Mouse (Mus musculus): Measurements from ENCODE around the gene Trim24.

Trim24 gene

DNA sequence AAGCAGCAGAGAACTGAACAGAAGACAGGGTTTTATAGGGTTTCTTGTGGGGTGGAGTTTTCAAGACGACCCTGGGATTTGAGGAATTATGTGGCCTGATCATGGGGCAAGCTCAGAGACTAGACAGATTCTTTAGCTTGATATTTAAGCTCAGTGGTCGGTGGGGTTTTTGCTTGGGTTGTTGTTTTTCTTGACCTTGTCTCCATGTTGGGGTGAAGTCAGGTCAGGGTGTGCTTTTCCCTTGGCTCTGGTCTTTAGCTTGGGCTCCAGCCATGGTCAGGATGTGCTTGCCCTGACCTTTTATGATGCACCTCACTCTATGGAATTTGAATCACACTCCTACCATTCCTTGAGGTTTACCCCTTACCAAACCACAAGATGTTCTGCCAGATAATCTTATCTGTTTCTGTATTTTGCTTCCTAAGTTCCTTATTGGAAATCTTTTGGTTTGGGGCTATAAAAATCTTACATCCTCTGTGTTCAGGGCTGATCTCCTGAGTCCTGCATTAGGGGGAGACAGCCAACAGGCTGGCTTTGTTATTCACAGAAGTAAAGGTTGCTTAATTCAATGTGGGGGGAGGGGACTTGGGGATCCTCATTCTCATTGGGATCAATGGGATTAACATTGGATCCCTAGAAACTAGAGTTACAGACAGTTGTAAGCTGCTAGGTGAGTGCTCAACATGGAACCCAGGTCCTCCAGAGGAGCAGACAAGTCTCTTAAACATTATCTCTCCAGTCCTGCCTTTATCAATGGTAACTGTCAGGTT lies 6.5 kb upstream of the Trim24 start:
- DNase-seq (ENCODE audit: low spot score) = no peak

DNA sequence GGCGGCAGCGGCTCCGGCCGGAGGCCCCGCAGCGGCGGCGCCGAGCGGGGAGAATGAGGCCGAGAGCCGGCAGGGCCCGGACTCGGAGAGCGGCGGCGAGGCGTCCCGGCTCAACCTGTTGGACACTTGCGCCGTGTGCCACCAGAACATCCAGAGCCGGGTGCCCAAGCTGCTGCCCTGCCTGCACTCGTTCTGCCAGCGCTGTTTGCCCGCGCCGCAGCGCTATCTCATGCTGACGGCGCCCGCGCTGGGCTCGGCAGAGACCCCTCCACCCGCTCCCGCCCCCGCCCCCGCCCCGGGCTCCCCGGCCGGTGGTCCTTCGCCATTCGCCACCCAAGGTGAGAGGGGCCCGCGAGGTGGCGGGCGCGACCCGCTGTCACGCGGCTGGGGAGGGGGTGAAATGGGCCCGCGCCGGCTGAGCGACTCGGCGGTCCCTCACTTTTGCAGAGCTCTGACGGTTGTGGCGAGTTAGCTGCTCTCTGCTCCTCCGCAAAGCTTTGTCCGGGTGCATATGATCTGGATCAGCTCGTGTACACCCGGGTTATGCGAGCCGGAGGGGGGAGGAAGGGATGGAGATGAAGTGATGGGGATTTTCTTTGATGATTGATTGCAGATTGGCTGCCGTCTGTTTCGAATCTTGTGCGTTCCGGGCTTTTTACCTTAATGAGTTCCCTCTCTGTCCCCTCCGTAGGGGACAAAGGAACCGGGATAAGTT lies 683 bp downstream of the Trim24 start:
- peak; percentile 17 for DNase-seq (ENCODE audit: low spot score)

DNA sequence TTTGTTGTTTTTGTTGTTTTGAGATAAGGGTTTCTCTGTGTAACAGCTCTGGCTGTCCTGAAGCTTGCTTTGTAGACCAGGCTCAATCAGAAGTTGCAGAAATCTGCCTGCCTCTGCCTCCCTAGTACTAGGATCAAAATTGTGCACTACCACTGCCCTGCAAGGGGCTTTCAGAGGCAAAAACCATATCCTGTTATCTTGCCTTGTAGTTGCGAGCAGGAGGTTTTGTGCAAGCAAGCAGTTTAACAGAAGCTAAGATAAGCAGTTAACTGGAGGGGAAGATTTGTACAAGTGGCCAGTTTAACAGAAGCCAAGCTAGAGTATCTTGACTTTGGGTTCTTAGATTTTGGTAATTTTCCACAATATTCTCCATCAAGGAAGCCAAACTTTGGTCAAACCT lies 2.2 kb downstream of the Trim24 start:
- no peak for DNase-seq (ENCODE audit: low spot score)

DNA sequence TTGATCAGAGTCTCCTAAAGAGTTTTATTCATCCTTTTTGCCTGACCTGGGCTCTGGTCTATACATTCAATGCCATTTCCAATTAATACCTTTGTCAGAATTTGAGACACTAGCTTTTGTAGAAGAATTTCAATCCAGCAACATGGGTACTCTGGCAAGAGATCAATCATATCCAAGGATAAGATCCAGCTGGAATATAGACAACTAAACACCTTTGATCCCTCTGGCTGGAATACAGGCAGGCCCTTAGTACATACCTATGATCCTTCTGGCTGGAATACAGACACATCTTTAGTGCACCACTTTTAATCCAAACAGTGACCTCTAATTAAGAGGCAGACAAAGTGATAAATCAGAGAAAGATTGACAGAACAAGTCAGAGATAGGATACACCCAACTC lies 3.1 kb downstream of the Trim24 start:
- no peak for DNase-seq (ENCODE audit: low spot score)

DNA sequence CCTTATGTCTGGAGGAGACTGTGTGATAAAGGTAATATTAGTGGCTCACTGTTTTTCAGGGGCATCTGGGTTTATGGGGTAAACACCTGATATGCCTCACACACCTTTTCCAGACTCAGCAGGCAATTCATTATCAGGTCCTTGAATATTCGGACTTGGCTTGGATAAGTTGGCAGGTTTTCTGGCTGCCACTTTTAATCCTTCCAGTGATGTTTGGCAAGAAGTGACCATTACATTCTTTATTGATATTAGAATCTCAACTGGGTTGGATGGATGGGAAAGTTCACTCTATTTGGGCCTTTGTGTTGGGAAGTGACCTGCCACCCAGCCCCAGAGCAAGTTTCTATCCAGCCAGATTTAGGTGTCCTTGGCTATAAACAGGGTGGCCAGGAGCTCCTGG lies 7.6 kb downstream of the Trim24 start:
- DNase-seq (ENCODE audit: low spot score) = no peak

DNA sequence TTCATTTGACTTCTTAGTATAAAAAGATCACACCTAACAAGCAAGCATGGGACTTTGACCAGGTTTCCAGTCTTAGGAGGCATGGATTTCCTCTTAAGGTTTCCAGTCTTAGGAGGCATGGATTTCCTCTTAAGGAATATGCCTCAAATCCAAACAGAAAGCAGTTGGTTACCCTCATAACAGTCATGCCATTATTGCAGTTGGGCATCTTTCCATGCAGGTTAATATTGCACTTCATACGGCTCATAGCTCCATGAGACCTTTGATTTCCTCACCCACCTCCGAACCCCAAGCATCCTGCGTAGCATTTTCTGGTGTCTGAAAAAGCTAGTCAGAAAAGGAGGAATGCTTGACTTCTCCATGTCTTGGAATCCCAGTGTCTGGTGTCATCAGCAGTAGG lies 10.0 kb downstream of the Trim24 start:
- no peak for DNase-seq (ENCODE audit: low spot score)

DNA sequence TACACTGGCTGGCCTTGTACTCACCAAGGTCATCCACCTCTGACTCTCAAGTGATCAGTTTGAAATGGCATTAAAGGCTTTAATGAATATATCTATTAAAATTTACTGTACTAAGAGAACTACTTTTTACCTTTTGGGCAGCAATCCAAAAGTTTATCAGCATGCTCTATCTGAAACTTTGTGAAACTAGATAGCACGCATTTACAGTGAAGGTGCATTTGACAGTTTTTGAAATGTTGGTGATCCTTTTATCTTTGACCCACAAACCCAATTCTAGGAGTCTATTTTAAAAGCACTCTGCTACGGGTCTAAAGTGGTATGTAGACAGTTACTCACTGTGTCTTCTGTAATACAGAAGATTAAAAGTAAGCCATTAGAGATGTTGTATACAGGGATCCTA lies 23.0 kb downstream of the Trim24 start:
- no peak for DNase-seq (ENCODE audit: low spot score)

DNA sequence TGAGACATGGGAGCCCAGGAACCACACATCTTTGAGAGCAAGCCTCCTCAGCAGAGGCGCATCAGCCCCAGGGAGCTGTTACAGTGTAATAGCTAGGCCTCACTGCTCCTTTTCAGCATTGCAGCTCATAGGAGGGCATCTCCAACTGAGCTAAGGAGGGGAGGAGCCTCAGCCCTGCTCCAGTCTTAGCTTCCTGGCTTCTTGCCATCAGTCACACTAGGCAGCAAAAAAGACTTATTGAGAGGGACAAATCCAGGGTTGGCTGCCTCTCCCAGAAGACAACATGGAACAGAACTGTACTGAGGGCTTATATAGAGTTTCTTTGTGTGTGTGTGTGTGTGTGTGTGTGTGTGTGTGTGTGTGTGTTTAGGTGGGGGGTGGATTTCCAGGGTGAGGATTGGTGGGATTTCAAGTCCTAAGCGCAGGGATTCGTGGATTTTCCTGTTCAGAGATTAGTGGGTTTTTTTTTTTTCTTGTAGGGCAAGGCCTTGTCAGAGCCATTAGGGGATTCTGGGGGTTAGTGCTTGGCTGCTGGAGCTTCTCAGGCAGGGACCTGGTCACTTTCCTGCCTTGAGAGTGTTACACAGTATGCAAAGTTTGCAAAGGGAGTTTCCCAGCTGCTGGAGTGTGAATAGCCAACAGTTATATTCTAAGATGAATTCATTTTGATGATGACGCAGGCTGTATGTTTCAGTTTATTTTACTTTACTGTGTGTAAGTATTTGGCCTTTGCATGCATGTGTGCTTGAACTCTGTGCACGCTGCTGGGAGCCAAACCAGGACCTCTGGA lies 25.2 kb downstream of the Trim24 start:
- DNase-seq (ENCODE audit: low spot score) = no peak

DNA sequence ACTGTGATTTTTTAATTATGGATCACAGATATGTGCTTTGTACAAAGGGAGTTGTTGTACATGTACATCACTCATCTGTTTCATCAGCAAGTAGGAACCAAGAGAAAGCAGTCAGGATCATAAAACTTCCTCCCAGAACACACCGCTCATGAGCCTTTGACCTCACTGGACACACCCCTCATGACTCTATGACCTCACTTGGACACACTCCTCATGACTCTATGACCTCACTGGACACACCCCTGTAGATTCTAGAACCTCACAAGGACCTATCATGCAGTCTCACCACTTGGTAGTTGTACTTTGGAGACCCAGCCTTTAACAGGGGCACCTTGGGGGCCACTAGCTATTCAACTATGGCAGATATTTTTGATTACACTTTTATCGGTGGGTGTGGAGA lies 29.6 kb downstream of the Trim24 start:
- no peak for DNase-seq (ENCODE audit: low spot score)

DNA sequence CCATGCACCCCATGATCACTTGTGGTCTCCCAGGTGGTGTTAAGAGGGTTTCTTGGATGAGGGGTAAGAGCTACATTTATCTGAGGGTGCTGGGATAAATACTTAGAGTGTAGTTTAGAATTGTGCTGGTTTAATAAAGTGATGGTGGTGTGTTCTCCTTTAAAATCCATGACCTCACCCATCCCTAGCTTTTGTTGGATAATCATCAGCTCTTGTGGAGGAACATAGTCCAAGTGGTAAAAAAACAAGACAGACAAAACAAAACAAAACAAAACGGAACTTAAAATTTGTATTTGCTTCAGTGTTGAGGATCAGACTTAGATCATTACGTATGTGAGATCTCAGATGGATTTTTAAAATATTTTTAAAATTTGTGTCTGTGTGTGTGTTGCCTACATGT lies 31.2 kb downstream of the Trim24 start:
- no peak for DNase-seq (ENCODE audit: low spot score)

DNA sequence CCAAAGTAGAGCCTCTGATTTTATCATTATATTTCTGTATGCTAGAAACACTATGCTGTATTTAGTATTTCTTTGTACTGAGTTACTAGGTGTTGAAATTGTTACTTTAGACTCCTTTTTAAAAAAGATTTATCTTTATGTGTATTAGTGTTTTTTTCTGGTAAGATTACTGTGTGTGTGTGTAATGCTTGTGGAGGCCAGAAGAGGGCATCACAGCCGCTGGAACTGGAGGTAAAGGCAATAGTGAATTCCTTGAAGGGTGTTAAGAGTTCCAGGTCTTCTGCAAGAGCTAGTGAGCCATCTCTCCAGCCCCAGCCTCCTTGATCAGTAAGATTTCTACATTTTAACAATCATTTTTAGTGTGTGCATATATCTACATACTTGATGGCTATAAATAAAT lies 33.2 kb downstream of the Trim24 start:
- DNase-seq (ENCODE audit: low spot score) = no peak

DNA sequence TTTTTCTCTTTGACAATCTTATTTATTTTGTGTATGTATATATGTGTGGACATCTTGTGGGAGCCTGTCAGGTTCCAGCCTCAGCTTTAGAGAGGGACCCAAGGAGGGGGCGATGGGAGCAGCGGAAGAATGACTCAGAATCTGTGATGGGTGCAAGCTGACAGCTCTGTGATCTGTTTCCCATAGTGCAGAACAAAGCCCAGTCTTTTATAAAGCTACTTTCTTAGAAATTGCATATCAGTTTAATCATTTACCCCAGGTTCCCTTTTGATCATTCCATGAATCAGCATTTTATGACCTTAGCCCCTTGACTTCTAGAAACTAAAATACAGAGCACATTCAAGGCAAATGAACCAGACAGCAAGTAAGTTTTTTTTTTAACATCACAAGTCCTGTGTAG lies 42.9 kb downstream of the Trim24 start:
- no peak for DNase-seq (ENCODE audit: low spot score)

DNA sequence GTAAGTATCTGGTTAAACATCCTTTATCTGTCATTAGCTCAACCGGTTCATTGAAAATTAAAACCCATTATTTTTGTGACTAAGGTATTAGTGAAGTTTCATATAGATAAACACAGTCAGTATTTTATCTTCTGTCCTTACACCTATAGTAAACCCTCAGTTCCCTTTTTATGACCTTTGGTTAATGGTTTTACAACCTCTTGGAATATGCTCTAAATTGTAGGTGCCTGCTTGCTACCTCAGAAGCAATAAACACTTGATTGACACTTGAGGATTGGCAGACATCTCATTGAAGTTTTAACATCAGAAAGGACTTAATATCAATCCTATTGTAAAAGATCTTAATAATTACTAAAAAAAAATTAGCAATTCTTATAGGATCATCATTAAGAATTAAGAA lies 54.5 kb downstream of the Trim24 start:
- no peak for DNase-seq (ENCODE audit: low spot score)

DNA sequence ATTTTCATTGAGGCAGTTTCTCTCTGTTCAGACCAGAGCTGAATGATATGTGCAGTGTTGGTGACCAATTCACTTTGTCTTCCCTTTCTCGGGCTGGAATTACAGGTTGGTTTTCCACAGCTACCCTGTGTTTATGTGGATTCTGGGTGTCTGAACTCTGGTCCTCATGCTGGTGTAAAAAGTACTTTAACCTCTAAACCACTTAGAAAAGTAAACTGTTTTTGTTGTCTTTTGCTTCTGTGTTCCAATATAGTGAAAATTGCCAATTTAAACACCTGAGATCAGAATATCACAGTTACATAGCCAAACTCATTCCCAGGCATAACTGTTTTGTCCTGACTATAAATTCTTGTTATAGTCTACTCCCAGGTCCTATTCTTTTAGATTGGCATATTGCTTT lies 56.1 kb downstream of the Trim24 start:
- no peak for DNase-seq (ENCODE audit: low spot score)

DNA sequence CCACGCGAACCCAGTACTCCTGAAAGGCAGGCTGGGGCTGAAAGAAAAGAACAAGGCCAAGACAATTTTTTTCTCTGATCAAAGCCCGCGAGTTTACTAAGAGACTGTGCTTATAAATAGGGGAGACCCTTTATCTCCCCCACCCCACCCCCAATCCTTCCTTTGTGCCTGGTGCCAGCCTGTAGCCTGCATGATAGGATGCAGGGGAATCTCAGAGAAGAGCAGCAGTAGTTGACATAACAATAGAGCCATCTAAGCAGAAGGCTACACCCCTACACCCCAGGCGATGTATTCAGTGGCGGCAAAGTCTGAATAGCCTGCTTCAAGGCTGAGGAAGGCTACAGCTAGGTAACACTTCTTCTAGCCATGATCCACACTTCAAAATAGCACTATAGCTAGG lies 65.9 kb downstream of the Trim24 start:
- DNase-seq (ENCODE audit: low spot score) = no peak

DNA sequence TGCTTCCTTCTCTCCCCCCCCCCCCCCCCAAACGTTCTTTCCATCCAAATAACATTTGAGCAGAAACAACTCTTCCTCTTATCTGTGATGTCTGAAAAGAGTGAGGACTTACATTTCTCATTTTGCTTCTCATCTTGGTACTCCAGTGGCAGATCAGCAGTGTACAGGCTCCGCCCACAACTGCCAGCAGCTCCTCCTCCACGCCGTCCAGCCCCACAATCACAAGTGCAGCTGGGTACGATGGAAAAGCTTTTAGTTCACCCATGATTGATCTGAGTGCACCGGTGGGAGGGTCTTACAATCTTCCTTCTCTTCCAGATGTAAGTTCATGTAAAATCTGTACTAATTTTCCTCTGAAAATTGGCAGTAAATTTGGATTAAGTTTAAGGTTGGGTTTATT lies 80.7 kb downstream of the Trim24 start:
- no peak for DNase-seq (ENCODE audit: low spot score)

DNA sequence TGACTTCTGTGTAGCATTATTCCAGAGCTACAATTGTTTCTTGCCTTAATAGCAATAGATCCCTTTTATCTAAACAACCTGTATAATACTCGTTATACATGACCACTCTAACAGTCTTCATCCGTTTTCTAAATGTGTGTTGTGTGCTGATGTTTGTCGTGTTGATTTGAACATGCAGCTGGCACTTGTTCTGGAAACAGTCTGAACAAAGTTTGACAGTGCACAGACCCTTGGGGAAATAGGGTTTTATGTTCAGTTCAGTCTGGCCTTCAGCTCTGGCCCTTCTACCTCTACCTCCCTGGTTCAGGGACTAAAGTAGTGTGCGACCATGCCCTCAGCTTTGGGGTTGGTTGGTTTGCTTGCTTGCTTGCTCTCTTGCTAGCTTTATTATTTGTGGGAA lies 96.8 kb downstream of the Trim24 start:
- no peak for DNase-seq (ENCODE audit: low spot score)

DNA sequence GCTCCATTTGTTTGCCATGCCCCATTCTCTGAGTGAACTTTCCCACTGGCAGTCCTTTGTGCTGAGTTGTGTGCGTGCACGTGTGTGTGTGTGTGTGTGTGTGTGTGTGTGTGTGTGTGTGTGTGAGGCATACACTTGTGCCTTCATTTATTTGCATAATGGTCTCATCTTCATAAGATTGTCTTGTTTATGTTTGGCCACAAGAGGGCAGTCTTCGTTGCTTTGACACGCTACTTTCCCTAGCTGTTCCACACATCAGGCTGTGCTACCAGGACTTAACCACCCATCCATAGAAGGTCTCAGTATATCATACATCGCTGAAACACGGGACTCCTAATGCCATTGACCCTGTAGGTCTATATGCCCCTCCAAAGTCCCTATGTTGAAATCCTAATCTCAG lies 136.8 kb downstream of the Trim24 start:
- no peak for DNase-seq (ENCODE audit: low spot score)

DNA sequence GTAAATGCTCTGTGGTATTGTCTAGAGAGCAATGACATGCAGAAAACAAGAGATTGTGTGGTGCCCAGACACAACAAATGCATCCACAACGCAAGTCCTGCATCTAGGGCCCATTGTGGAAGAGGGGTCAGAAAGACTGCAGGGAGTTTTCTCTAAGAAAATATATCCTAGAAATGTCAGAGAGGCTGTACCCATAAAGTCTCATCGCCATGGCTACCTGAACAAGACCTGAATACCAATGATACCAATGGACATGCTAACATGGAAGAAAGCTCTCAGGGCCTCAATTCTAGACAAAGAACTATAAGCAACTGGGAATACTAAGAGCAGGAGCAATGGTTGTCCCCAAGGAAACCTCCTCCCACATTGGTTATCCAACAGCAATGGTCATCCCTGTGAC lies 142.2 kb downstream of the Trim24 start:
- no peak for DNase-seq (ENCODE audit: low spot score)
